Mouse (Mus musculus) gastrocnemius, postnatal 10 days (tissue): ENCODE results near the gene Tmem211. TPM values are rescaled to one million over a fixed set of nuclear protein-coding genes. Genes with fewer than 3 reads are reported as not detected.
A peak's percentile ranks its signal among the peaks of the same experiment; 100 is the strongest.

Experiments used
- DNase-seq: peaks from one replicate; pipeline ENCODE4 v3.0.0; 2021; ENCODE audit warnings: mixed read lengths
- total RNA-seq, 2 experiments: library from RNA; stranded (reverse); gene quantifications; 2 replicates each; pipeline ENCODE4 v1.2.3; 2021

The Tmem211 gene
- total RNA-seq, 2 experiments from 2014 or later, result not detected

- DNase-seq, result no peak
These were observed 53.6 kb downstream of the Tmem211 start for GRCm38 (mm10) chr5:113280138-113280856.

GRCm38 (mm10) chr5:113281557-113281956 lies 54.8 kb downstream of the Tmem211 start:
- DNase-seq, result no peak

- DNase-seq, result no peak
These were observed 57.0 kb downstream of the Tmem211 start for GRCm38 (mm10) chr5:113283726-113284125.

- no peak for DNase-seq
These were observed 58.8 kb downstream of the Tmem211 start for GRCm38 (mm10) chr5:113285541-113285940.

GRCm38 (mm10) chr5:113286048-113286447 lies 59.3 kb downstream of the Tmem211 start:
- no peak for DNase-seq

- DNase-seq, result peak; percentile 60
These were observed 60.1 kb downstream of the Tmem211 start for GRCm38 (mm10) chr5:113286591-113287520.

- no peak for DNase-seq
These were observed 61.1 kb downstream of the Tmem211 start for GRCm38 (mm10) chr5:113287762-113288161.

- DNase-seq, result no peak
These were observed 61.8 kb downstream of the Tmem211 start for GRCm38 (mm10) chr5:113288490-113288889.

Other genes with a start within 250 kb of the Tmem211 start
- 1 to 10 TPM; 3.9 to 4.9 TPM for gene Grk3, start 211.1 kb upstream of the Tmem211 start, total RNA-seq
- gene Crybb2, start 156.8 kb upstream of the Tmem211 start, total RNA-seq, result not detected
- gene Crybb3, start 145.3 kb upstream of the Tmem211 start, total RNA-seq, result 1 to 10 TPM in 1 of 2 experiments, under 1 TPM in 1; 0.68 to 2.0 TPM
- 10 to 100 TPM; 36.2 to 42.0 TPM for gene 2900026A02Rik, start 5.7 kb upstream of the Tmem211 start, total RNA-seq
- 1 to 10 TPM in 1 of 2 experiments, under 1 TPM in 1; 0.65 to 1.2 TPM for gene Sgsm1, start 83.9 kb downstream of the Tmem211 start, total RNA-seq
- gene Aym1, start 130.4 kb downstream of the Tmem211 start, total RNA-seq, result not detected